Mouse (Mus musculus) kidney, adult 9 months (tissue): ENCODE measurements around the gene Kif21a.

Experiments used
- DNase-seq: peaks from one replicate; pipeline ENCODE4 v3.0.0; 2022

Gene Kif21a

DNA sequence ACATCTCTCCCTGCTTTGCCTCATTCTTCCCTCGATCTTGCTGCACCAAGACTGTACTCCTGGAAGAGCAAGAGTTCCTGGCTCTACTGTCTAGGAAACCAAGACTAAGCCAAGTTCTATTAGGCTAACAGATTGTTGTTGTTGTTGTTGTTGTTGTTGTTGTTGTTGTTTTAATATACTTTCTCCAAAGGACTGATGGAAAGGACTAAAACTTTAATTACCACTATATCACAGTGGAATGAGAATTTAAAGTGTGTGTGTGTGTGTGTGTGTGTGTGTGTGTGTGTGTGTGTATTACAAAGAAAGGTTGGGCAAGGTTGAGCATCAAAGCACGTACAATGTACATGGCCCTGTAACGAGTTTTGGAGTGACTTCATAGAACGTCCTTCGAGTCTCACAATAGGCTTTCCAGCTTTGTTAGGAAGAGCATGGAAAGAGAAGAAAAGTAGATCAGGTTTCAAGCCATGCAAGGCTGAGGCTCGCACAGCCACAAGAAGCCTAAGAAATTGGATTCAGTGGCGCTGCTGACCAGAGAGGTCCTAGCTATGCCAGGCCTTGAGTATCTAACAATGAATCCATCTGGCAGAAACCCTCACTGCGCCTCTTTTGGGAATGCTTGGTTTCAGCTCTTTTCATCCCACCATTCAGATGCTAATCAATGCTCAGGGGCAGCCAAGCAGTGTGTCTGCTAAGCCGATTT lies 31.4 kb downstream of the Kif21a start:
- no peak for DNase-seq

DNA sequence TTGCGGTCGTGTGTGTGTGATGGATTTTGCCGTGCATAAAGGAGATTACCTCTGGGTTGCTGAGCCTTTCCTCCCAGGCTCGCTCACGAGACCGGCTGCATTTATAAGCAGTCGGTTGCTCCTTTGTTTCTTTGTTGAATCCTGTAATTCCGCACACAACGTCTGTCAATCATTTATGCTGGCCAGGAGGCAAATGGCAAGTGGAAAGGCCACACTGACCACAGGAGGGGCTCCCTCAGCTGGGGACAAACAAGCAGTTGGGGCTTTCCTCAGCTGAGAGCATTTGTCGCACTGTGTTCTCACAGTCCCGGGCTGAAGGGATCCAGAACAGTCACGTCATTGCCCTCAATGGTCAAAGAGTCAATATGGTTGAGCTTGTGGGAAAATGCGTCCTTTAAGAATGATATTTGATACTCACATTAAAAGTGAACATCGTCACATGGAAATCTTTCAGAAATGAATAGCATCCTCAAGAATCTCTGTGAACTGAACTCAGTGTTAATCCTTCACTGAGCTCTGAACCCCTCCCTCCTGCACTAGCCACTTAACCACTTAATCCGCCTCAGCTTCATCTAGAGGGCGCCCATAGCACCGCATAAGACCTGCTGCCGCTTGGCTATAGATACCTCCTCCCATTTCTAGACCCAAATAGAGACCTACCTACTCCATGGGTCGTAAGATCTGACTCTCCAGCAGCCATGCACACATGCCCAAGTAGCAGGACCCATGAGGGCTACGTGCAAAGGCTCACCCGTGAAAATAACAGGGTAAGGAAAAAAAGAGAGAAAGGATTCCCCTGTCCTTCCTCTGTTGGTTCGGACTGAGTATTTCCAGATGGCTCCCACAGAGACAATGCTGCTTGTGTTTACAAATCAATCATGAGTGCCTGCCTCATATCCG lies 32.2 kb downstream of the Kif21a start:
- DNase-seq: no peak

DNA sequence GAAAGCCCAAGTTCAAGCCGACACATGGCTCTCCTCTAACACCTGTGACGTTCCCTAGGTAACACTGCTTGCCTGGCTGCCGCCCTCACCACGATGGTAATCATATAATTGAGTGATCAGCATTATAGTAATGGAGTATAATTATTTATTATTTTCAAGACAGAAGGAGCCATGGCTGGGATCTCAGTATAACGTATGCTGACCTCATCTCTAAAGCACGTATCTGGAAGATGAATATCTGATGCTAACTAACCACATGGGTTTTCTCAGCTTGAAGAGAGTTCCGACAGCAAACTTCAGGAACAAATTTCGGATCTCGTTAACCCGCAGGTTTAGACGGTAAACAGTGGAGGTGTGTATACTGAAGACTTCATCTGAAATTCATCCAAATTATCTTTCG lies 33.4 kb downstream of the Kif21a start:
- DNase-seq: no peak

DNA sequence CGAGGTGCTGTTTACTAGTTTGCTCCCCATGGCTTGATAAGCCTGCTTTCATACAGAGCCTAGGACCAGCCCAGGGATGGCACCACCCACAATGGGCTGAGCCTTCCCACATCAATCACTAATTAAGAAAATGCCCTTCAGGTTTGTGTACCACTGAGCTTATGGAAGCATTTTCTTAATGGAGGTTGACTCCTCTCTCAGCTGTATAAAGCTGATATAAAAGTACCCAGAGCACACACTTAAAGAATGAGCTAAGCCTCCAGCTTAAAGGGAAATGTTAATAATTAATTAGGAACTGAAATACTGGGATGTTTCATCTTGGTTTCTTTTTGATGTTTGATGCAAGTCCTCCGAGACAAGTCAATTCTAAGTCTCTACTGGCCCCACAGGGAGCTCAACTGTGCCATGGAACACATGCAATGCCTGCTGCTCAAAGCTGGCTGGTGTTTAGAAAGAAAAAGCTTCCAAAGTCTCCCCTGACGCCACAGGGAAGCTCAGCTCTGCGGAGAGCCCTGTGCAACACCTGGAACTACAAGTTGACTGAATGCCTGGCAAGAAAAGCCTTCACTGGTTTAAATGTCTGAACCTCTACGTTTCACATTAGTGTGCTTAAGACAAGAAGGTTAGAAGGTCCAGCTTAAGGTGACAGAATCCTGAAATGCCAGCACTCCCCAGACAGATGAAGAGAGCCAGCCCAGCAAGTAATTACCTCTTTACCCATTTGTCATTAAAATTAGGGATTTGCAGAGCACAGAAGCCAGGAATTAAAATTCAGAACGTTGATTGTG lies 36.8 kb downstream of the Kif21a start:
- DNase-seq: peak; percentile 35

DNA sequence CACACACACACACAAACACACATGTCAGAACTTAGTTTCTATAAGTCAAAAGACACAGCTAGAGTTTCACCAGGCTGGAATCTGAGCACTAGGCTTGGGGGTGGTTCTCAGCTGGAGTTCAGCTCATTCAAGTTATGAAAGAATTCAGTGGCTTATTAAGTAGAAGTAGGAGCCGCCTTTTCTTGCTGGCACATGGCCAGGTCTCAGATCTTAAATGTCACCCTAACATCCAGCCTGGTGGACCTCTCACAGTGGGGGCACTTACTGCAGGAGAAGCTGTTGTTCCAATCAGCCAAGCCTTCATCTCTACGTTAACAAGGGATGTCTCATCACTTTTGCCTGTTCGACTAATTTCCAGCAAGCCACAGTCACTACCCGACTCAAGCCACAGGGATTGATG lies 39.5 kb downstream of the Kif21a start:
- DNase-seq: no peak

DNA sequence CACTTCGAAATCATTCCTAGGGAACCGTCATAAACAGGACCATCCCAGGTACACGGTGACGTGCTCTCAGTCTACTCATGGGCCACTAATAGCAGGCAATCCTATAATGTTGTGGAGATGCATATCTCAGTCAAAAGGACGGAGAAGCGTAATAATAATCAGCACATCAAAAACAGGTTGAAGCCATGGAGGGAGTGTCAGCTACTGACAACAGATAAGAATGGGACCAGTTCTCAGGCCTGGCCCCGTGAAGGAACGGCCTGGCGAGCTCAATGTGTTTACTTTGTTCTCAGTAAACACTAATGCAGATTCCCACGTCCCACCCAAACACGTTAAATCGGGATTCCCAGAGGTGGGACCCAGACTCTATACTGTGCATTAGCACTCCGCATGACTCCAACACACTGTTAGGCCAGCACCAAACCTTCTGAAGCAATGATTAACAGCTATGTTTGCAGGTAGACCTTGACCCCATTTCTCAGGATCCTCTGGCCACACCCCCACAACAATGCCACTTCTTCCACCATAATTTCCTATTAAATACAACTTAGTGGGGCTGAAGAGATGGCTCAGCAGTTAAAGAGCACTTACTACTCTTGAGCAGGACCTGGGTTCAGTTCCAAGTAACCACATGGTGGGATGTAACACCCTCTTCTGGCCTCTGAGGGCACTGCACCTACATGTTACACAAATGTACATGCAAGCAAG lies 42.5 kb downstream of the Kif21a start:
- peak; percentile 79 for DNase-seq

DNA sequence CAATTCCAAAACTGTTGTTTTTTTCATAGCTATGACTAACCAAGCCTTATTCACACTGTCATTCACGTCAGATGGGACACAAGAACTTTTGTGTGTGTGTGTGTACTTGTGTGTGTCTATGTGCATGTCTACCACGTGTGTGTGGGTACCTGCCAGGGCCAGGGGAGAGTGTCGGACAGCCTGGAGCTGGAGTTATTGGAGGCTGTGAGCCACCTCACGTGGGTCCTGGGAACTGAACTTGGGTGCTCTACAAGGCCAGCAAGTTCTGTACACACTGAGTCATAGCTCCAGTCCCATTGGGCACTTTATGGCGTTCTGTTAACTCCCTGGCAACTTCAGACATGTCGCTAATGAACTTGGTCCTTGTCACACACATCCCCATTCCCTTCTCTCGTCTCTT lies 45.0 kb downstream of the Kif21a start:
- no peak for DNase-seq

DNA sequence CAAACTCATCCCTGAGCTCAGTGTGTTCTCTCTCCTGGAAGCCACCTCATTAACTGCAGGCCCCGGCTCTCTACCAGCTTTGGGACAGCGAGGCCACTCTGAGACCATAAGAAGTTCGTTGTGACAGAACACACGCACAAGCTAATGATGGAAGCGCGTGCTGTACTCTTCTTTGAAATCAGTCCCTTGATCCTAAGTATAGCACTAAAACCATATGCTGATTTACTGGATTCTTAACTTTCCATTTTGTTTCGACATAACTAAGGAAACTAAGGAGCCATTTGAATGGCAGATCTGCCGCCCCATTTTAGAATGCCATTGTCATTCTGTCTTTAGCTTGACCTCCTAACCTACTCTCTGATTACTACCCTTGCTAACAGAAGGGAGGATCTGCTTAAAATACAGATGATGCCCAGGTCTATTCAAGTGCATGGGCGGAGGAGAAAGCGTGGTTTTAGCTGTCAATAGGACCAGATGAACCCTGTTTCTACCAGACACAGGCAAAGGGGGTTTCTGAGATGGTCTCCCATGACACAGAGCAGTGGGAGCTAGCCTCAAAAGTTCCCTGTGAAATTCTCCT lies 48.6 kb downstream of the Kif21a start:
- DNase-seq: no peak

DNA sequence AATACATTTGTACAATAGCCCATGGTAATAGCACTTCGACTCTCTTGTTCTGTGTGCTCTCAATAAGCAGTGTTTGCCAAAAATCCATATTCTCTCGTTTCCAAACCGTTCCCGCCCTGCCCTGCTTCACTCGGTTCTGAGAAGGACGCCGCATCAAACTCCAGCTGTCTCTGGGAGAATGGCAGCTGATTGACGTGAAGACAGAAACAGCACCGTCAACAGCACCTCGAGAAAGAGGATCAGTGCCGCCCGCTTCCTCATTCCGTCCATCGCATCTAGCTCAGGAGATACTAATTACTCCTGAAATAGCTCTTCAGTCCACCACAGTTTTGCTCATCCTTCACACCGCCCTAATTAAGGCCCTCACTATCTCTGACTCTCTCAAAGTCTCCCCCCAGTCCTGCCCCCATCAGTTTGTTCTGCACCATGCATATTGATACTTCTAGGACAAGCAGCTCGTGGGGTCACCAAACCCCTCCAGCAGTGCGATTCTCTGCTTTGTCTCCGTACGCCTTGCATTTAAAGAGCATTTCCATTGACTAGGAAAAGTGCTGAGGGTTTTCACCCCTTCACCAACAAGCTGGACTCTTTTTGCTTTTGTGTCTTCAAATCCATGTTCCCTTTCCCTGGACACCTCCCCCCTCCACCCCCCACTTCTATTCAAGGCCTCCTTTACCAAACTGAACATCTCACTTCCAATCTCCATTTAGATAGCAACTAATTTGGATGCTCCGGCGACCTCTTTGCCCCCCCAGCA lies 49.3 kb downstream of the Kif21a start:
- DNase-seq: no peak

DNA sequence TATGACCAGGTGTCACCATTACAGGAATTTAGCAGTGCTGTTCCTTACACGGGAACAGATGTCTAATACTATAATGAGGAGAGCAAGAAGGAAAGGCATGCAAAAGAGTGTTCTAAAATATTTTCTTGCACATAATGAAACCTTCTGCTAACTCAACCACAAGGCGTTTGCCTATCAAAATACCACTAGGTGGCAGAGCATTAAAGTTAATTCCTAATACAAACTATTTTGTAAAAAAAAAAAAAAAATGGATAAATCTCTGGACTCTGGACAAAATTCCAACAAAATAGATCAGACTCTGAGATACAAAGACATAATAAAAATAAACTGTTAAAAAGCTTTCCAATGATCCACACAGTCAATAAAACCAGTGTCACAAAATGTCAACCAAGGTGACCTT lies 56.9 kb downstream of the Kif21a start:
- peak; percentile 21 for DNase-seq

DNA sequence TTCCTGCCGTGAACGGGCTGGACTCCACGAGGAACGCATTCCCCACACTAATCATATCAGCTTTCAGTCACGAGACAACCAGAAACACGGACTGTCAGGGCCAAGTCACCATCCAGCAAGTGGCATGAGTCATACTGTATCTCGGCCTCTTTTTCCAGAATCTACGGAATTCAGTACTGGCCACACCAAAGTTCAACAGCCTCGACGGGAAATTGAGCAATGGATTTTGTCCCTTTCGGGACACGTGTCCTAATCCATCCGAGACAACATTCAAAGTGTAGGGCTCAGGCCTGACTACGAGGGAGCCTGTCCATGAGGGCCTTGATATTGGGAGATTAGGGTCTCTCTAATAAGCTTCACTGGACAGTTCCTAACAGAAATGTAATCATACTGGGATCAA lies 57.4 kb downstream of the Kif21a start:
- DNase-seq: no peak

DNA sequence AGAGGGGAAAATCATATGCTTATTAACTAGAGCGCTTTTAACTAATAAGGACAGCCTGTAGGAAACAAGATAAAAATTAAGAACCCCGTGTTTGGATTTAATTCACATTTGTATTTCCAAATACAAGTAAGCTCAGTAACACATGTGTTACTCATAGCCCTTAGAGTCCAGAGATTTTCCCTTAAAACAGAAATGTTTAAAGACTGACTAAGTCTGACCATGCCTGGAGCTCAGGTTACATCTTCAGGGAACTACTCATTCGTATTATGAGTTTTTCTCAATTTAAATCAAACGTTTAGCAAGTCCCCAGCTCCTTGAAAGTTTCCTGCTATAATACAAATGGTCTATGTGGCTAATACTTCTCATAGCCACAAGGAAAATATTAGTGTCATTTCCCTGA lies 57.9 kb downstream of the Kif21a start:
- no peak for DNase-seq

DNA sequence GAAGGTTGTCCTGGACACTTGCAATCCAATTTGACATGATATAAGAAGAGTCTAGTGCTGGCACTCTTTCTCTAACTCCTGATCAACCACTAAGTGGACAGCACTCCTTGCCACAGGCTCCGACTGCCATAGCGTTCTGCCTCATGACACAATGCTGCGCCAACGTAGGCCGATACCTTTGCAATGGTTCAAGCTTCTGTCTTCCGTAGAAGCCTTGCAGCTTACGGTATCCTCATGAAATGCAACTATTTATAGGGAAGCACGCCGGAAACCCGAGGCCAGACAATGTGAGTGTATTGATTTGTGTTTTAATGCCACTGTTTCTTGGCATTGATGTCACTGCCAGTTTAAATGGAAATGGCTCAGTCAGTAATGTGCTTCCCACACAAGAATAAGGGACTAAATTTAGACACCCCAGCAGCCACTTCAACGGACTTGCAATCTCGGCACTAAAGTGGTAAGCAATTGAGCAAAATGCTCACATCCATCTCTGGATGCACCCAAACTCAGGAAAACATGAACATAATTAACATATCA lies 62.0 kb downstream of the Kif21a start:
- no peak for DNase-seq

DNA sequence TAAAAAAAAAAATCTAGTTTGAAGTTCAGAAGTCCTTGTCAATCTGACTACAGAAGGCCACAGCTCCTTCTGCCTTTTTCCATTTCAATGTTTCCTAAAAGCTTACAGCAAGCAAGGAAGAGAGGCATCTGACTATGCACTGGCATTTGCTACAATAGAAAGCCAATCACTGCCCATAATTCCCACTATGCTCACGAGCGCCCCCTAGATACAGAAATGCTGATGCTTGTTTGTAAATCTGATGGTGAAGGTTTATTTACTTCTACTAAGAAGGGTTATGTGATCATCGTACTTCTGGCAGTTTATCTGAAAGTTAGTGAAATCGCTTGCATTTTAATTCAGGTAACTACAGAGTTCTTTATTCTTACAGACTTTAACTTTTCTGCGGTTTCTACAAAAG lies 73.8 kb downstream of the Kif21a start:
- no peak for DNase-seq

DNA sequence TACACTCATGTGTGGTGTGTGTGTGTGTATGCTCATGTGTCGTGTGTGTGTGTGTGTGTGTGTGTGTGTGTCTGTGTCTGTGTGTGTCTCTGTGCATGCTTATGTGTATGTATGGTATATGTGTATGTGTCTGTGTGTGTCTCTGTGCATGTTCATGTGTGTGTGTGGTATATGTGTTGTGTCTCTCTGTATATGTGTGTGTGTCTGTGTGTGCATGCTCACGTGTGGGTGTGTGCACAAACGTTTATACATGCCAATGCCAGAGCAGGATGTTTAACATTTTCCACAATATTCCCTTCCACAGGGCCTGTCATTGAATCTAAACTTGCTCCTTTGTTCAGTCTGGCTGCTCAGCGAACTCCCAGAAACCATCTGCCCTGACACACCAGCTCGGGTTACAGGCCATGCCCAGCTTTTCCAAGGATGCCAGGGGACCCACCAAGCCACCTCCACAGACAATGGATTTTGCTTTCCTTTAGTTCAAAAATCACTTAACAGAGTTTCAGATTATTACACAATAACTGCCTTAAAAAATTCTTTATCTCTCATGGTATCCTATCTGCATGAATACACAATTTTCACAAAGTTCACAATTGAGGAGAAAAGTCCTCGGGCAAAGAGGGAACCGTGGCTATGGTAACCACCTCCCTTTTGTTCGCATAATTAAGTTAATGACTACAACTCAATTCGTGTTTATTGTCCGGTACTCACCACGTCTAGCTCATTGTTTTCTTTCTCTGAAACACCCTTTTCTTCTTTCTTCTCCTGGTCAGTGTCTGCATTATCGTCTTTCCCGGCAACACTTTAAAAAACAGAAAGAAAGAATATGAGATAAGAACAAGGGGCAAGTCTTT lies 77.6 kb downstream of the Kif21a start:
- no peak for DNase-seq

DNA sequence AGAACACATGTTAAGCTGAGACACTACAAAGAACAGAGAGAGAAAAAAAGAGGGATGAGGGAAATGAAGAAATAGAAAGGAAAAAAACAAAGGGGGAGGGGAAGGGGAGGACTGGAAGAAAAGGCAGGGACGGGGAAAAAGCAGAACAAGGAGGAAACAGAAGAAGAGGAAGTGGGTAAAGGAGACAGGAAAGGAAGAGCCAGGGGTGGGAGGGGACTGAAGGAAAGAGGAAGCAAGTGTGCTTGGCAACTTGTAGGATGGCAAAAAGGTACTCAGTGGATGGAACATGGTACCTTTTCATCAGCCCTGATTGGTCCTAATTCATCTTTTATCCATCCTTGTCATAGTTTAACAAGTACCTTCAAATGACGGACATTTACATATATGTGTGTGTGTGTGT lies 86.4 kb downstream of the Kif21a start:
- DNase-seq: no peak

DNA sequence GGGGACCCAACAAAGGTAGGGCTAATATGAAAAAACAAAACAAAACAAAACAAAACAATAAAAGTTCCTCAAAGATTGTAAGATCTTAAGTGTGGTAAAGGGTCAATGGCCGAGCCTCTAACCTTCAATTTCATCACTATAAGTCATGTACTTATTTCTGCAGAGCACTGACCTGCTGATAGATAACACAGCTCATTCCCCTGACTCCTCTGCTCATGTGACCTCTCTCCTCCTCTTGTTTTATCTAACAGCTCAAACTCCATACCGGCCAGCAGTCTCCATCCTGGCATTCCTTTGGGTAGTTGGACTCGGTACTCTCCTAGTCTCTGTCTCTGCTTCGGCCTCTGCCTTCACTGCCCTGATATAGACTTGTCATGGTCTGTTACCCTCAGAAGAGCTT lies 87.2 kb downstream of the Kif21a start:
- no peak for DNase-seq

DNA sequence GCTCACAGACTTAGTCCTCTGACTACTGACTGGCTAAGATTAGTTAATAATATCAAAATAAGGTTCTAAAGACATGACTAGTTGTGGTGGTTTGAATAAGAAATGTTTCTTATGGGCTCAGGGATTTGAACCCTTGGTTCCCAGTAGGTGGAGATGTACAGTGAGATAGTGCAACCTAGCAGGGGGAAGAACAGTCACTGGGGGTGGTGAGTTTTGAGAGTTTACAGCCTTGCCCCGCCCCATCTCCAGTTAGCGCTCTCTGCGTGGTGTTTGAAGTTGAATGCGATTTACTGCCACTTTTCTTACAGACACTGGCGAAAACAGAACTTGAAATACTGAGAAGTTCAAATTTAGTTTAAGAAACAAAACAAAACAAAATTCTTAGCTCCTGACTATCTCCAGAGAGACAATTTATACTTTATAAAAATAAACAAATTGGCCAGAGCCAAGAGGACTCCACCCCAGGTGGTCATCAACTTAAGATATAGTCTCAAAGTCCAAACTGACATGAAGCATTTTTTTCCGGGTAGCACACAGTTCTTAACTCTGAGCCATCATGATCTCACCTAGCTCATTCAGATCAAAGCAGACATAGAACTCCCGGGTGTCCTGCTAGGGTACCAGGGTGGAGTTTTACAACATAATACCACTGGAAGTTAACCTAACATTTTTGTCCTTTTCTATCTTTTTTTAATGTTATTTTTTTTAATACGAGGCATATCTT lies 88.8 kb downstream of the Kif21a start:
- no peak for DNase-seq

DNA sequence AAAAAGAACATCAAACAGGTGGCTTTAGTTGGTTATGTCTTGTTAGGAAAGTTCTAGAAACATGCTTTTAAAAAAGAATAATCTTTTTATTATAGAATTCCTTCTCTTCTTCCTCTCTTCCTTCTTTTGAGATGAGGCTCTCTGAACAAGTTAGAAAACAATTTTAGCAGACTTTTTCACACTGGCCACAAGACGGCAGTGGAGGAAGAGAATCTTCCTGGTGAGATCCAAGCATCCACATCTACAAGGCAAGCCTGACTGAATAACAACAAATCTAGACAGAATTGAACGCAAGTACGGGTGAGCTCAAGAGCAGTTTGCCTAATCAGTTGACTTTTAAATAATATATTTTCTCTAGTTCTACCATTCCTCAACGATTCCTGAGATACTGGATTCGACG lies 98.4 kb downstream of the Kif21a start:
- no peak for DNase-seq

DNA sequence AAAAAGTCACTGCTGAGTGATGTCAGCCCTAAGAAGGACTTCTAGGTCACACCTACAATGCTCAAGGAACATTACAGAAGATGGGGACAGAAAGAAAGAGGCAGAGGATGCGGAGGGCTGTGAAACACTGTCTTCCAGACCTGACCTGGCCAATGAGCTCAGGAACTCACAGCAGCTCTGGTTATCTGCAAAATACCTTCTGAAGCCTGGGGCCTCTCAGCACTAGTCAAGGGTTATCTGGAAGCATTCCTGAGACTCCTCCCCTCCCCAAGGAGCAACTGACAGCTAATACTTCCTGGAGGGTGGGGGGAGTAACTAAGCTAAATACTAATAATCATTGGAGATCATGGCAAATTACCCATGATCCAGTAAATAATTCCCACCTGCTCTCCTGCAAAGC lies 111.3 kb downstream of the Kif21a start:
- no peak for DNase-seq
